Mouse (Mus musculus): ENCODE data around the gene 1110002E22Rik.
A peak's percentile ranks its signal among the peaks of the same experiment; 100 is the strongest.

The 1110002E22Rik gene

GRCm38 (mm10) chr3:138064732-138065645 lies at the start of gene 1110002E22Rik:
1110002E22Rik (plus strand) TSS chr3:138065052.
- peak; percentile 89 for DNase-seq

- peak; percentile 42 for DNase-seq
Observed at GRCm38 (mm10) chr3:138016810-138017209, 48.0 kb upstream of the 1110002E22Rik start.

- DNase-seq, result no peak
Observed at GRCm38 (mm10) chr3:138022003-138022402, 42.8 kb upstream of the 1110002E22Rik start.

GRCm38 (mm10) chr3:138022651-138023050 lies 42.2 kb upstream of the 1110002E22Rik start:
- no peak for DNase-seq

GRCm38 (mm10) chr3:138026286-138026685 lies 38.6 kb upstream of the 1110002E22Rik start:
- DNase-seq, result peak; percentile 98

- no peak for DNase-seq
Observed at GRCm38 (mm10) chr3:138027575-138028362, 37.1 kb upstream of the 1110002E22Rik start.

- DNase-seq, result peak; percentile 97
Observed at GRCm38 (mm10) chr3:138029351-138029750, 35.5 kb upstream of the 1110002E22Rik start.

GRCm38 (mm10) chr3:138030563-138030962 lies 34.3 kb upstream of the 1110002E22Rik start:
- no peak for DNase-seq

GRCm38 (mm10) chr3:138033986-138034385 lies 30.9 kb upstream of the 1110002E22Rik start:
- no peak for DNase-seq

- DNase-seq, result no peak
Observed at GRCm38 (mm10) chr3:138040938-138041337, 23.9 kb upstream of the 1110002E22Rik start.

GRCm38 (mm10) chr3:138041591-138042301 lies 23.1 kb upstream of the 1110002E22Rik start:
- no peak for DNase-seq

GRCm38 (mm10) chr3:138043316-138043715 lies 21.5 kb upstream of the 1110002E22Rik start:
- DNase-seq, result no peak

- no peak for DNase-seq
Observed at GRCm38 (mm10) chr3:138049555-138049954, 15.3 kb upstream of the 1110002E22Rik start.

- DNase-seq, result no peak
Observed at GRCm38 (mm10) chr3:138050772-138051171, 14.1 kb upstream of the 1110002E22Rik start.

- DNase-seq, result no peak
Observed at GRCm38 (mm10) chr3:138051431-138051830, 13.4 kb upstream of the 1110002E22Rik start.

GRCm38 (mm10) chr3:138053969-138054368 lies 10.9 kb upstream of the 1110002E22Rik start:
- DNase-seq, result peak; percentile 95

GRCm38 (mm10) chr3:138056976-138057375 lies 7.9 kb upstream of the 1110002E22Rik start:
- no peak for DNase-seq

GRCm38 (mm10) chr3:138058226-138058625 lies 6.6 kb upstream of the 1110002E22Rik start:
- no peak for DNase-seq

GRCm38 (mm10) chr3:138060429-138060828 lies 4.4 kb upstream of the 1110002E22Rik start:
- peak; percentile 94 for DNase-seq

GRCm38 (mm10) chr3:138061205-138061911 lies 3.5 kb upstream of the 1110002E22Rik start:
- DNase-seq, result no peak

GRCm38 (mm10) chr3:138062673-138063072 lies 2.2 kb upstream of the 1110002E22Rik start:
- DNase-seq, result no peak

- DNase-seq, result peak; percentile 95
Observed at GRCm38 (mm10) chr3:138063731-138064329, 1.0 kb upstream of the 1110002E22Rik start.
